Mouse (Mus musculus): ENCODE data around the gene Il1rl2.

DNA sequence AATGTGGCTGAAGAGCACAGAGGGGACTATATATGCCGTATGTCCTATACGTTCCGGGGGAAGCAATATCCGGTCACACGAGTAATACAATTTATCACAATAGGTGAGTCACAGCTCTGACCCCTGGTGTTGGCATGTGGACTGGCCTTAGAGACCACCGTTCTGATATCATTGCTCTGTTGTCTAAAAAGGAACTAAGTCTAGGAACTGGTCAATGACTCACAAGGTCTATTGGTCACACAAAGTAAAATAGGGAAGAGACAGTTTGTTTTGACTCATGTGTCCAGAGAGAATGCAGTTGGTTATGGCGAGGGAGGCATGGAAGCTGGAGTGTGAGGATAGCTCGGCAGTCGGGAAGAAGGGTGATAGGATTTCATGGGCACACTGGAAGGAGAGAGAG, 29.6 kb upstream of the Il1rl2 start:
- no peak for TF ChIP-seq POLR2A (IDR thresholded peaks at IDR 0.05; ENCODE audit: control insufficient read depth in 1 of 2, insufficient read depth in 1 of 2, low read depth in 1 of 2, low read length in 2 of 2, poor library complexity in 1 of 2)
- TF ChIP-seq ZC3H11A (IDR thresholded peaks at IDR 0.05; ENCODE audit: low read depth, low read length), result no peak
- TF ChIP-seq CTCF (IDR thresholded peaks at IDR 0.05 in 2 of 3, conservative IDR thresholded peaks at IDR 0.05 in 1 of 3; ENCODE audit: control insufficient read depth in 1 of 3, insufficient read depth in 1 of 3, low read depth in 2 of 3, low read length in 3 of 3, poor library complexity in 1 of 3, severe bottlenecking in 1 of 3), result no peak
- no peak for TF ChIP-seq KAT2A (conservative IDR thresholded peaks at IDR 0.05; ENCODE audit: low read depth, low read length)
- TF ChIP-seq GATA1 (IDR thresholded peaks at IDR 0.05; ENCODE audit: low read depth, low read length), result no peak
- no peak for TF ChIP-seq HCFC1 (IDR thresholded peaks at IDR 0.05; ENCODE audit: low read depth, low read length)

All from MEL (cell line).